Mouse (Mus musculus) megakaryocyte, embryonic 14.5 days (primary cell): ENCODE measurements around the gene D1Pas1. TPM values are rescaled to one million over a fixed set of nuclear protein-coding genes. Genes with fewer than 3 reads are reported as not detected.

Source experiments
- H3K27me3 ChIP-seq: replicated peaks from 2 replicates; pipeline ENCODE3; 2012; ENCODE audit warnings: inconsistent platforms
- H3K36me3 ChIP-seq: replicated peaks from 2 replicates; pipeline ENCODE3; 2012; ENCODE audit warnings: low read length, inconsistent platforms, mixed read lengths
- H3K4me1 ChIP-seq: 2 replicates; pipeline ENCODE4 v1.6.1; 2012; ENCODE audit warnings: inconsistent platforms
- H3K4me3 ChIP-seq: replicated peaks from 2 replicates; pipeline ENCODE3; 2012; ENCODE audit warnings: moderate library complexity, mild to moderate bottlenecking, inconsistent platforms
- H3K9me3 ChIP-seq: 2 replicates; pipeline ENCODE4 v1.6.1; 2012; ENCODE audit warnings: inconsistent platforms
- FLI1 ChIP-seq: IDR thresholded peaks from 2 replicates; pipeline ENCODE4 v1.6.1; 2012; ENCODE audit warnings: low read length, inconsistent platforms, mixed read lengths
- GATA1 ChIP-seq: IDR thresholded peaks from 3 replicates; pipeline ENCODE4 v1.6.1; 2012; ENCODE audit warnings: mixed read lengths, low read length, inconsistent platforms, borderline replicate concordance
- polyA plus RNA-seq: library from polyadenylated mRNA; stranded (reverse); fragments of >175 nt; gene quantifications from 2 replicates; pipeline ENCODE4 v1.2.3, GENCODE M21; 2012; ENCODE audit warnings: low replicate concordance; ENCODE audit not compliant: insufficient read depth

The D1Pas1 gene
- polyA plus RNA-seq, 1 experiment: not detected

DNA sequence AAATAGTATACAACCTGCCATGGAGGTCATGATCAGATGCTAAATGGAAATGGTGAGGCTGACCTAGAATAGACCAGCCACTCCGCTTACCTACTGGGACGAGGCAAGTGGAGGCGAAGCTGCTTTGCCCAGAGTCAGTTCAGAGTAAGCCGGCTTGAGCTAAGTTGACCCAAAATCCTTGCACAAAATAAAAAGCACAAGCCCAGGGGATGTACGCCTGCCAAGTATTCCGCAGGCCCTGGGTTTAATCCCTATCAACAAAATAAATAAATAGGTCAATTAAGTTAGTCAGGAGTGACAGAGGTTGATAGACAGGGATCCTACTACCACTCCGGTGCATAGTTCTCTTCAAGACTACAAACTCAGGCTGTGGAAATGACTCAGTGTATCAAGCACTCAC lies 41.0 kb downstream of the D1Pas1 start:
- Histone ChIP-seq H3K4me3 (no peak overlapping the region), H3K27me3 (no peaks in the 10 kb centered on the region), H3K9me3 (peaks cover 90% of the 10 kb centered on the region), H3K4me1 (no peaks in the 10 kb centered on the region), H3K36me3 (no peaks in the 10 kb centered on the region)
- TF ChIP-seq GATA1 (no peak), FLI1 (no peak)

DNA sequence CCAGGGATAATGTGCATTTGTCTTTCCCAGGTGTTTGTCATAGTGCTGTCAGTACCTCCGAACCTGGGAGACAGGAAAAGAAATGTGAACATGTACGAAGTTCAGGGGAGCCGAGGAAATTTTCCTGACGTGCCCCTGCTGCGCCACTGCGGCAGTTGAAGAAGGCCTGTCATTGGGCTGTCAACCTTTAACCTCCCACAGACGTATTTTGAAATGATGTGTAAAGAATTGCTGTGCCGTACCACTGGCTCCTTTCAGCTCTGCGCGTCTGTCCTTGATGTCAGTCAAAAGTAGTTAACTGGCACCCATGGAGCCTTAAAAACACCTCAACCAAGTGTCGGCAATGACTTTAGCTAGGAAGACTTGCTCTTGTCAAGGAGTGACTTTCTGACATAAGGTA lies 42.9 kb downstream of the D1Pas1 start:
- Histone ChIP-seq H3K4me1 (no peaks in the 10 kb centered on the region), H3K36me3 (no peaks in the 10 kb centered on the region), H3K4me3 (no peak overlapping the region), H3K27me3 (no peaks in the 10 kb centered on the region), H3K9me3 (peaks cover 80% of the 10 kb centered on the region)
- no peak for TF ChIP-seq FLI1
- no peak for TF ChIP-seq GATA1

- Histone ChIP-seq H3K4me1 (no peaks in the 10 kb centered on the region), H3K27me3 (no peaks in the 10 kb centered on the region), H3K36me3 (no peaks in the 10 kb centered on the region), H3K9me3 (peaks cover 73% of the 10 kb centered on the region), H3K4me3 (peak overlapping the region; percentile 38)
- no peak for TF ChIP-seq FLI1
Observed at GRCm38 (mm10) chr1:187011601-187012000, 44.4 kb downstream of the D1Pas1 start.

DNA sequence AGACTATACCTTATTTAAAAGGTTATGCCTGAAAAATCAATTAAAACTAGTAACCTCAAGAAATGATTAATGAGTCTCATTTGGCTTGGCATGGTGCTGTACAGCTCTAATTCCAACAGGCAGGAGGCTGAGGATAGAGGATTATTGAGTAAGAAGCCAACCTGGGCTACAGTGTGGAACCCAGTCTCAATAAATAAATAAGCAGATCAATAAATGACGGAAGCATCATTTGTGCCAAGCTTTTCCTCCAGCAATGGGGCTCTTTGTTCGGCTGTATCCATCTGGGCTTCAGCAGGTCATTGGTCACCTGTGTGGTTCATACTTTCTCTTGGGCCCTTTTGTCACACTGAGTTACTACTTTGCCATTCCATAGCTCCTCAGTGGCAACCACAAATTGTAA lies 46.9 kb downstream of the D1Pas1 start:
- H3K27me3 ChIP-seq: no peaks in the 10 kb centered on the region
- H3K9me3 ChIP-seq: peaks cover 69% of the 10 kb centered on the region
- H3K36me3 ChIP-seq: no peaks in the 10 kb centered on the region
- no peaks in the 10 kb centered on the region for H3K4me1 ChIP-seq
- H3K4me3 ChIP-seq: no peak overlapping the region
- TF ChIP-seq GATA1 (no peak), FLI1 (no peak)

DNA sequence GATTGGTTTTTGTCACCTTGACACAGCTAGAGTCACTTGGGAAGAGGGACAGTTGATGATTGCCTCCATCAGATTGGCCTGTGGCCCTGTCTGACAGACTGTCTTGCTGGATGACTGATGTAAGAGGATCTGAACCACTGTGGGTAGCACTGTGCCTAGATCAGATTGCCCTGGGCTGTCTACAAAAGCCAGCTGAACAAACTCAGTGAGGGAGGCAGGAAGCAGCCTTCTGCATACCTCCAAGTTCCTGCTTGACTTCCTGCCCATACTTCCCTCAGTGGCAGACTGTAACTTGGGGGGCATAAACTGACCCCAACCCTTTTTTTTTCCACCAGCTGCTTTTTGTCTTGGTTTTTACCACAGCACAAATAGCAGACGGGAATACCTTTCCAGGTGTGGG lies 48.5 kb downstream of the D1Pas1 start:
- H3K36me3 ChIP-seq: no peaks in the 10 kb centered on the region
- TF ChIP-seq FLI1 (no peak), GATA1 (no peak)
- no peaks in the 10 kb centered on the region for H3K4me1 ChIP-seq
- no peaks in the 10 kb centered on the region for H3K27me3 ChIP-seq
- H3K4me3 ChIP-seq: no peak overlapping the region
- peaks cover 65% of the 10 kb centered on the region for H3K9me3 ChIP-seq

DNA sequence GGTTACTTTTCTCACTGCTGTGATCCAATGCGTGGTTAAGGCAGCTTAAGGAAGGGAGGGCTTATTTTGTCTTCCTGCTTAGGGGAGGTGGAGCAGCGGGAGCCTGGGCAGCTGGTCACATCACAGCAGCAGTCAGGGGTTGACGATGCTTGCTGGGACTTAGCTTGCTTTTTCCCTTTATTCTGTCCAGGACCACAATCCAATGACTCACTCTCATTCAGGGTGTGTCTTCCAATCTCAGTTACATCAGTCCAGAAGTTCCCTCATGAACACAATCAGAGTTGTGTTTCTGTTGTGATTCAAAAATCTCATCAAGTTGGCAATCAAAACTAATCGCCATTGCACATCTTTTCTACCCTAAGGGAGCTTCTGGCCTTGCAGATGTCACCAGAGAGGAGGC lies 48.9 kb downstream of the D1Pas1 start:
- H3K4me3 ChIP-seq: no peak overlapping the region
- no peaks in the 10 kb centered on the region for H3K36me3 ChIP-seq
- no peaks in the 10 kb centered on the region for H3K4me1 ChIP-seq
- H3K27me3 ChIP-seq: no peaks in the 10 kb centered on the region
- H3K9me3 ChIP-seq: peaks cover 64% of the 10 kb centered on the region
- TF ChIP-seq GATA1: no peak
- TF ChIP-seq FLI1: no peak

DNA sequence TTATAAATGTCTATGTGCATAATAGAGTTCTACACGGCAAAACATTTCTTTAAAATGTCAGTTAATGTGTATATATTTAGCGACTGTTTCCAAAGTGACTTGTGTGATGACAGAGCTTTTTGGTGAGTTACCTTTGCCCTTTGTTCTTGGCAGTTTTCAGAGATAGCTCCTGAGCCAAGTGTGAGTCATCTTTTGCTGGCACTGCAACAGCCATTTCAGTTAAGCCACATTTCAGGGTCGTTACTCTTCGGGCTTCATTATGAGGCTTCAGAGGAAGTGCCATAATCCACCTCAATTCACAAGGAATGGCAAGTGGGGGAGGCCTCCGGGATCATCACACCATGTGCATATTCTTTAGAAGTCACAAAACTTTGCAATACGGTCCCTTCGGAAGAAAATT lies 52.8 kb downstream of the D1Pas1 start:
- no peak overlapping the region for H3K4me3 ChIP-seq
- no peaks in the 10 kb centered on the region for H3K27me3 ChIP-seq
- no peaks in the 10 kb centered on the region for H3K36me3 ChIP-seq
- peaks cover 39% of the 10 kb centered on the region for H3K9me3 ChIP-seq
- TF ChIP-seq FLI1 (no peak), GATA1 (no peak)
- H3K4me1 ChIP-seq: no peaks in the 10 kb centered on the region

Other genes with a start within 250 kb of the D1Pas1 start
- gene Rrp15, start 218.1 kb upstream of the D1Pas1 start, polyA plus RNA-seq: 6.8 TPM in 1 of 2 replicates, not detected in the other
- gene Spata17, start 248.0 kb downstream of the D1Pas1 start, polyA plus RNA-seq: not detected in 2 replicates
- 1.0 and 5.5 TPM in 2 replicates for gene Gpatch2, start 248.1 kb downstream of the D1Pas1 start, polyA plus RNA-seq